Mouse (Mus musculus): ENCODE measurements at regions not wholly inside any gene's neighbourhood (a gene's known extent, or its start where the extent isn't known, plus 50 kb on each side); places are given as distances from the start of the nearest gene placed in this dataset.

- H3K27ac ChIP-seq (ENCODE audit: insufficient read depth, low read depth, low read length) = no peak overlapping the region
- TF ChIP-seq POLR2A (IDR thresholded peaks at IDR 0.05; ENCODE audit: borderline replicate concordance, low read depth, low read length) (no peak), CTCF (IDR thresholded peaks at IDR 0.05; ENCODE audit: low read depth, low read length) (no peak)
- H3K4me3 ChIP-seq (ENCODE audit: insufficient read depth, low read length) = no peak overlapping the region
- H3K4me1 ChIP-seq (ENCODE audit: control insufficient read depth, insufficient read depth, low read length) = peaks cover 4% of the 10 kb centered on the region; the same call in 1 of the 2 replicates
These were observed 91.4 kb downstream of the Avpr1a start for GRCm38 (mm10) chr10:122539655-122540054.

- H3K4me1 ChIP-seq (ENCODE audit: control insufficient read depth, insufficient read depth, low read length) = 0 out of 2 replicates have a peak, but pooled peaks cover 2% of the 10 kb centered on the region
- H3K27ac ChIP-seq (ENCODE audit: insufficient read depth, low read depth, low read length) = no peak overlapping the region
- H3K4me3 ChIP-seq (ENCODE audit: insufficient read depth, low read length) = no peak overlapping the region
- TF ChIP-seq POLR2A (IDR thresholded peaks at IDR 0.05; ENCODE audit: borderline replicate concordance, low read depth, low read length) = no peak
- no peak for TF ChIP-seq CTCF (IDR thresholded peaks at IDR 0.05; ENCODE audit: low read depth, low read length)
These were observed 94.3 kb downstream of the Avpr1a start for GRCm38 (mm10) chr10:122542573-122542972.

- Histone ChIP-seq H3K4me1 (ENCODE audit: control insufficient read depth, insufficient read depth, low read length) (0 out of 2 replicates have a peak, but pooled peaks cover 2% of the 10 kb centered on the region), H3K4me3 (ENCODE audit: insufficient read depth, low read length) (peak overlapping the region; percentile 2; the same call in 1 of the 2 replicates), H3K27ac (ENCODE audit: insufficient read depth, low read depth, low read length) (no peak overlapping the region)
- TF ChIP-seq POLR2A (IDR thresholded peaks at IDR 0.05; ENCODE audit: borderline replicate concordance, low read depth, low read length) (no peak), CTCF (IDR thresholded peaks at IDR 0.05; ENCODE audit: low read depth, low read length) (no peak)
These were observed 95.9 kb downstream of the Avpr1a start for GRCm38 (mm10) chr10:122544096-122544720.

- H3K4me1 ChIP-seq (ENCODE audit: control insufficient read depth, insufficient read depth, low read length) = 0 out of 2 replicates have a peak, but pooled peaks cover 2% of the 10 kb centered on the region
- TF ChIP-seq CTCF (IDR thresholded peaks at IDR 0.05; ENCODE audit: low read depth, low read length) (no peak), POLR2A (IDR thresholded peaks at IDR 0.05; ENCODE audit: borderline replicate concordance, low read depth, low read length) (no peak)
- no peak overlapping the region for H3K4me3 ChIP-seq (ENCODE audit: insufficient read depth, low read length)
- no peak overlapping the region for H3K27ac ChIP-seq (ENCODE audit: insufficient read depth, low read depth, low read length)
These were observed 96.7 kb downstream of the Avpr1a start for GRCm38 (mm10) chr10:122545029-122545428.

- TF ChIP-seq POLR2A (IDR thresholded peaks at IDR 0.05; ENCODE audit: borderline replicate concordance, low read depth, low read length) = no peak
- TF ChIP-seq CTCF (IDR thresholded peaks at IDR 0.05; ENCODE audit: low read depth, low read length) = no peak
- H3K4me3 ChIP-seq (ENCODE audit: insufficient read depth, low read length) = no peak overlapping the region
These were observed 103.3 kb downstream of the Avpr1a start for GRCm38 (mm10) chr10:122551586-122551985.

GRCm38 (mm10) chr10:122553124-122553822 lies 105.0 kb downstream of the Avpr1a start:
- Histone ChIP-seq H3K4me1 (ENCODE audit: control insufficient read depth, insufficient read depth, low read length) (peaks cover 6% of the 10 kb centered on the region; the same call in 1 of the 2 replicates), H3K4me3 (ENCODE audit: insufficient read depth, low read length) (no peak overlapping the region), H3K27ac (ENCODE audit: insufficient read depth, low read depth, low read length) (no peak overlapping the region)
- TF ChIP-seq POLR2A (IDR thresholded peaks at IDR 0.05; ENCODE audit: borderline replicate concordance, low read depth, low read length) = no peak
- no peak for TF ChIP-seq CTCF (IDR thresholded peaks at IDR 0.05; ENCODE audit: low read depth, low read length)

More at GRCm38 (mm10) chr10:122551586-122551985, 103.3 kb downstream of the Avpr1a start:
- Histone ChIP-seq H3K27ac (ENCODE audit: insufficient read depth, low read depth, low read length) (no peak overlapping the region), H3K4me1 (ENCODE audit: control insufficient read depth, insufficient read depth, low read length) (peaks cover 6% of the 10 kb centered on the region; the same call in 1 of the 2 replicates)

GRCm38 (mm10) chr10:122553851-122554250 lies 105.6 kb downstream of the Avpr1a start:
- TF ChIP-seq CTCF (IDR thresholded peaks at IDR 0.05; ENCODE audit: low read depth, low read length) (no peak), POLR2A (IDR thresholded peaks at IDR 0.05; ENCODE audit: borderline replicate concordance, low read depth, low read length) (no peak)
- peaks cover 9% of the 10 kb centered on the region for H3K4me1 ChIP-seq (ENCODE audit: control insufficient read depth, insufficient read depth, low read length)
- no peak overlapping the region for H3K27ac ChIP-seq (ENCODE audit: insufficient read depth, low read depth, low read length)
- no peak overlapping the region for H3K4me3 ChIP-seq (ENCODE audit: insufficient read depth, low read length)

- no peak overlapping the region for H3K4me3 ChIP-seq (ENCODE audit: insufficient read depth, low read length)
- no peak for TF ChIP-seq CTCF (IDR thresholded peaks at IDR 0.05; ENCODE audit: low read depth, low read length)
- no peak for TF ChIP-seq POLR2A (IDR thresholded peaks at IDR 0.05; ENCODE audit: borderline replicate concordance, low read depth, low read length)
- H3K27ac ChIP-seq (ENCODE audit: insufficient read depth, low read depth, low read length) = no peak overlapping the region
- peaks cover 27% of the 10 kb centered on the region for H3K4me1 ChIP-seq (ENCODE audit: control insufficient read depth, insufficient read depth, low read length)
These were observed 110.4 kb downstream of the Avpr1a start for GRCm38 (mm10) chr10:122558660-122559059.

GRCm38 (mm10) chr10:122560001-122560695 lies 111.8 kb downstream of the Avpr1a start:
- TF ChIP-seq POLR2A (IDR thresholded peaks at IDR 0.05; ENCODE audit: borderline replicate concordance, low read depth, low read length) (no peak), CTCF (IDR thresholded peaks at IDR 0.05; ENCODE audit: low read depth, low read length) (no peak)
- Histone ChIP-seq H3K4me3 (ENCODE audit: insufficient read depth, low read length) (no peak overlapping the region), H3K27ac (ENCODE audit: insufficient read depth, low read depth, low read length) (no peak overlapping the region)

More at GRCm38 (mm10) chr10:122560001-122560695, 111.8 kb downstream of the Avpr1a start:
- peaks cover 34% of the 10 kb centered on the region for H3K4me1 ChIP-seq (ENCODE audit: control insufficient read depth, insufficient read depth, low read length)

Data from bone marrow macrophage, adult 2 months (primary cell).